Mouse (Mus musculus): ENCODE results near the gene Eef2. TPM values are rescaled to one million over a fixed set of nuclear protein-coding genes. Genes with fewer than 3 reads are reported as not detected.

Gene Eef2
- 286 and 316 TPM in 2 replicates for polyA plus RNA-seq (2015; fragmentation: Nextera tagmentation; extraction: Ambion mirVana)

GRCm38 (mm10) chr10:81176466-81177271 is at the start of gene Eef2:
TSS of gene Eef2 (plus strand) at chr10:81176631.
- Histone ChIP-seq H3K9ac (ENCODE audit: low read depth, low read length) (peak within 1 kb of the TSS; percentile 96), H3K4me2 (replicated peaks; ENCODE audit: low read depth) (peak within 1 kb of the TSS; percentile 75), H3K4me3 (ENCODE audit: low read depth, low read length) (peak within 1 kb of the TSS; percentile 90), H3K4me1 (replicated peaks; ENCODE audit: control insufficient read depth, insufficient read depth, low read length) (no peaks in the 10 kb centered on the region), H3K9me3 (ENCODE audit: control insufficient read depth) (no peaks in the 10 kb centered on the region), H3K27ac (ENCODE audit: low read depth, low read length) (peak within 1 kb of the TSS; percentile 92), H3K36me3 (ENCODE audit: control insufficient read depth, insufficient read depth) (peaks cover 43% of the 10 kb centered on the region), H3K27me3 (replicated peaks; ENCODE audit: control insufficient read depth, insufficient read depth, low read length) (no peaks in the 10 kb centered on the region)
- ATAC-seq: peak; percentile 76
- TF ChIP-seq CTCF (IDR thresholded peaks at IDR 0.05; ENCODE audit: low read depth): no peak; the same call in 1 of the 2 replicates
- under 1% methylated on average over 76 of the region's 77 CpGs for WGBS

- H3K36me3 ChIP-seq (ENCODE audit: control insufficient read depth, insufficient read depth): no peaks in the 10 kb centered on the region
Measured at GRCm38 (mm10) chr10:81134181-81134587, 42.2 kb upstream of the Eef2 start.

GRCm38 (mm10) chr10:81134966-81135681 is 41.3 kb upstream of the Eef2 start, which contains the start of gene Zbtb7a:
TSS of gene Zbtb7a (plus strand) at chr10:81135220.
- no peak for ATAC-seq
- H3K9me3 ChIP-seq (ENCODE audit: control insufficient read depth): no peaks in the 10 kb centered on the region
- H3K9ac ChIP-seq (ENCODE audit: low read depth, low read length): peak within 1 kb of the TSS; percentile 97
- H3K4me1 ChIP-seq (replicated peaks; ENCODE audit: control insufficient read depth, insufficient read depth, low read length): peaks cover 3% of the 10 kb centered on the region; the same call in 1 of the 2 replicates
- no peaks in the 10 kb centered on the region for H3K36me3 ChIP-seq (ENCODE audit: control insufficient read depth, insufficient read depth)
- peak within 1 kb of the TSS; percentile 99 for H3K4me2 ChIP-seq (replicated peaks; ENCODE audit: low read depth)
- no peaks in the 10 kb centered on the region for H3K27me3 ChIP-seq (replicated peaks; ENCODE audit: control insufficient read depth, insufficient read depth, low read length)
- 4% methylated on average over 40 of the region's 41 CpGs for WGBS
- peak within 1 kb of the TSS; percentile 99 for H3K27ac ChIP-seq (ENCODE audit: low read depth, low read length)
- peak within 1 kb of the TSS; percentile 87 for H3K4me3 ChIP-seq (ENCODE audit: low read depth, low read length)
- TF ChIP-seq CTCF (IDR thresholded peaks at IDR 0.05; ENCODE audit: low read depth): no peak

More at GRCm38 (mm10) chr10:81134181-81134587, 42.2 kb upstream of the Eef2 start:
- TF ChIP-seq CTCF (IDR thresholded peaks at IDR 0.05; ENCODE audit: low read depth): no peak
- peak overlapping the region; percentile 99 for H3K27ac ChIP-seq (ENCODE audit: low read depth, low read length)
- 4% methylated on average over 16 of the region's 16 CpGs for WGBS
- H3K9me3 ChIP-seq (ENCODE audit: control insufficient read depth): no peaks in the 10 kb centered on the region
- peak overlapping the region; percentile 0; the same call in 1 of the 2 replicates for H3K9ac ChIP-seq (ENCODE audit: low read depth, low read length)
- peaks cover 7% of the 10 kb centered on the region; the same call in 1 of the 2 replicates for H3K4me1 ChIP-seq (replicated peaks; ENCODE audit: control insufficient read depth, insufficient read depth, low read length)
- no peaks in the 10 kb centered on the region for H3K27me3 ChIP-seq (replicated peaks; ENCODE audit: control insufficient read depth, insufficient read depth, low read length)
- ATAC-seq: no peak
- H3K4me2 ChIP-seq (replicated peaks; ENCODE audit: low read depth): peak overlapping the region; percentile 99
- H3K4me3 ChIP-seq (ENCODE audit: low read depth, low read length): peak overlapping the region; percentile 9; the same call in 1 of the 2 replicates

GRCm38 (mm10) chr10:81135831-81136705 is 40.4 kb upstream of the Eef2 start:
- Histone ChIP-seq H3K9me3 (ENCODE audit: control insufficient read depth) (no peaks in the 10 kb centered on the region), H3K4me2 (replicated peaks; ENCODE audit: low read depth) (peak overlapping the region; percentile 99), H3K27ac (ENCODE audit: low read depth, low read length) (peak overlapping the region; percentile 99), H3K27me3 (replicated peaks; ENCODE audit: control insufficient read depth, insufficient read depth, low read length) (no peaks in the 10 kb centered on the region), H3K9ac (ENCODE audit: low read depth, low read length) (peak overlapping the region; percentile 97), H3K4me1 (replicated peaks; ENCODE audit: control insufficient read depth, insufficient read depth, low read length) (peaks cover 11% of the 10 kb centered on the region), H3K4me3 (ENCODE audit: low read depth, low read length) (peak overlapping the region; percentile 87), H3K36me3 (ENCODE audit: control insufficient read depth, insufficient read depth) (no peaks in the 10 kb centered on the region)
- WGBS: under 1% methylated on average over 60 of the region's 86 CpGs
- 0 out of 2 replicates have a peak, but pooled peaks have one; percentile 15 for TF ChIP-seq CTCF (IDR thresholded peaks at IDR 0.05; ENCODE audit: low read depth)
- peak; percentile 46 for ATAC-seq

GRCm38 (mm10) chr10:81136706-81137231 is 39.7 kb upstream of the Eef2 start:
- H3K4me1 ChIP-seq (replicated peaks; ENCODE audit: control insufficient read depth, insufficient read depth, low read length): peaks cover 13% of the 10 kb centered on the region
- no peak for TF ChIP-seq CTCF (IDR thresholded peaks at IDR 0.05; ENCODE audit: low read depth)
- peak overlapping the region; percentile 99 for H3K27ac ChIP-seq (ENCODE audit: low read depth, low read length)
- peak overlapping the region; percentile 87 for H3K4me3 ChIP-seq (ENCODE audit: low read depth, low read length)
- no peaks in the 10 kb centered on the region for H3K27me3 ChIP-seq (replicated peaks; ENCODE audit: control insufficient read depth, insufficient read depth, low read length)
- H3K9me3 ChIP-seq (ENCODE audit: control insufficient read depth): no peaks in the 10 kb centered on the region
- 1% methylated on average over 39 of the region's 50 CpGs for WGBS
- peak; percentile 48 for ATAC-seq
- H3K9ac ChIP-seq (ENCODE audit: low read depth, low read length): peak overlapping the region; percentile 97
- H3K36me3 ChIP-seq (ENCODE audit: control insufficient read depth, insufficient read depth): no peaks in the 10 kb centered on the region
- H3K4me2 ChIP-seq (replicated peaks; ENCODE audit: low read depth): peak overlapping the region; percentile 99
